Mouse (Mus musculus) stomach, postnatal 0 days (tissue): ENCODE measurements at regions not wholly inside any gene's neighbourhood (a gene's known extent, or its start where the extent isn't known, plus 50 kb on each side); places are given as distances from the start of the nearest gene placed in this dataset.

Source experiments
- CTCF ChIP-seq: IDR thresholded peaks from 2 replicates; pipeline ENCODE4 v1.5.1; 2016; ENCODE audit warnings: antibody characterized with exemption, low read depth, mild to moderate bottlenecking, moderate library complexity
- EP300 ChIP-seq: optimal IDR thresholded peaks from 2 replicates; pipeline ENCODE3; 2016; ENCODE audit warnings: antibody characterized with exemption

- TF ChIP-seq EP300 (no peak), CTCF (peak; percentile 67)
These were observed 61.6 kb downstream of the Adm start for GRCm38 (mm10) chr7:110688884-110689681.
